Mouse (Mus musculus): Measurements from ENCODE around the gene Gpc2. TPM values are rescaled to one million over a fixed set of nuclear protein-coding genes. Genes with fewer than 3 reads are reported as not detected.

The Gpc2 gene
- total RNA-seq, 2 experiments from 2014 or later: not detected

Other genes with a start within 250 kb of the Gpc2 start
- gene Smok3c, start 226.8 kb downstream of the Gpc2 start, total RNA-seq (2021): not detected
- 10 to 100 TPM; 11.2 to 11.8 TPM for gene Zkscan1, start 194.9 kb downstream of the Gpc2 start, total RNA-seq (2021)
- 10 to 100 TPM; 15.0 to 15.4 TPM for gene Zscan21, start 163.1 kb downstream of the Gpc2 start, total RNA-seq (2021)
- 1 to 10 TPM; 4.9 to 5.8 TPM for gene Zfp113, start 124.3 kb downstream of the Gpc2 start, total RNA-seq (2021)
- gene Cops6, start 118.9 kb downstream of the Gpc2 start, total RNA-seq (2021): 100 to 1,000 TPM; 105 to 110 TPM
- 1 to 10 TPM; 6.6 to 7.0 TPM for gene Ap4m1, start 108.0 kb downstream of the Gpc2 start, total RNA-seq (2021)
- gene Mcm7, start 107.6 kb downstream of the Gpc2 start, total RNA-seq (2021): 1 to 10 TPM; 6.5 to 7.8 TPM
- 10 to 100 TPM; 34.5 to 34.9 TPM for gene Taf6, start 92.6 kb downstream of the Gpc2 start, total RNA-seq (2021)
- gene Cnpy4, start 92.5 kb downstream of the Gpc2 start, total RNA-seq (2021): 1 to 10 TPM; 2.7 to 3.5 TPM
- gene Mblac1, start 85.7 kb downstream of the Gpc2 start, total RNA-seq (2021): 1 to 10 TPM; 1.4 TPM
- gene Nxpe5, start 54.1 kb downstream of the Gpc2 start, total RNA-seq (2021): under 1 TPM; 0.09 to 0.31 TPM
- 10 to 100 TPM; 47.2 to 51.1 TPM for gene Lamtor4, start 24.5 kb downstream of the Gpc2 start, total RNA-seq (2021)
- gene BC037034, start 16.0 kb downstream of the Gpc2 start, total RNA-seq (2021): 1 to 10 TPM; 2.7 to 3.2 TPM
- under 1 TPM in 1 of 2 experiments, not detected in 1; 0.14 TPM for gene Gal3st4, start 7.2 kb downstream of the Gpc2 start, total RNA-seq (2021)
- gene Gm43720, start within 50 bp of the Gpc2 start, total RNA-seq (2021): not detected
- gene Stag3, start 235 bp upstream of the Gpc2 start, total RNA-seq (2021): not detected
- not detected for gene Pvrig, start 62.0 kb upstream of the Gpc2 start, total RNA-seq (2021)
- 1 to 10 TPM; 1.7 to 1.8 TPM for gene Zfp157, start 161.5 kb upstream of the Gpc2 start, total RNA-seq (2021)